In the genomic region with DNA sequence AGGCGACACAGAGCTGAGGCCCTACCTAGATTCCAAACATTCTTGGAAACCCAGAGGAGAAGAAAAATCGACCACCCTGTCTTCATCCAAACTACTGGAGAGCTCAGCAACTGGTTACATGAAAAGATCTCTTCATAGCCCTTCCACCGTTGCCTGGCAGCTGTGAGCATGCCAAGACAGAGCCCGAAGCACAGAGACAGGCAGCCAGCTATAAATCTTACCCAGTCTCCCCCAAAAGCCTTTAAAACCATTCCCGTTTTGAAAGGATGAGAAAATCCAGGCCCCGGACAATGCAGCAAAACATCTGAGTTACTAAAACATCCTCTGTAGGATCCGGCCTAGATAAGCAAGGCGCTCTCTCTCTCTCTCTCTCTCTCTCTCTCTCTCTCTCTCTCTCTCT, we compare ENCODE assay signal across 12 mouse cellular contexts.
DNase-seq lines count a peak whose midpoint lies in the region; ATAC-seq lines count a peak whose summit lies in the region.
"Had no signal": no experiment of that assay in that cellular context is flagged by ENCODE, and none has a peak within 500 bp of the region (broad histone marks: within the 10 kb centered on the region; RNA-seq: fewer than 3 reads in every experiment).

No protein-coding gene starts in this region.

- 11% methylated on average over 7 of the region's 8 CpGs for WGBS in kidney, embryonic 14.5 days
- WGBS in forebrain, embryonic 13.5 days: 42% methylated on average over 8 of the region's 8 CpGs
- WGBS in neural tube, embryonic 11.5 days: 8% methylated on average over 8 of the region's 8 CpGs
- WGBS in midbrain, embryonic 14.5 days: 37% methylated on average over 8 of the region's 8 CpGs

- peaks cover 50% of the 10 kb centered on the region for H3K4me1 ChIP-seq in kidney, embryonic 14.5 days (ENCODE audit: control insufficient read depth, insufficient read depth, low read length)
- H3K4me1 ChIP-seq in forebrain, embryonic 13.5 days: peaks cover 79% of the 10 kb centered on the region
- peaks cover 40% of the 10 kb centered on the region for H3K4me1 ChIP-seq in neural tube, embryonic 11.5 days (ENCODE audit: control insufficient read depth, insufficient read depth, low read length)
- H3K4me1 ChIP-seq in midbrain, embryonic 14.5 days (ENCODE audit: control insufficient read depth, insufficient read depth, low read length): peaks cover 31% of the 10 kb centered on the region

- peak overlapping the region; percentile 34; the same call in 1 of the 2 replicates for H3K9ac ChIP-seq in kidney, embryonic 14.5 days (ENCODE audit: low read depth, low read length)
- no peak overlapping the region for H3K9ac ChIP-seq in forebrain, embryonic 13.5 days
- no peak overlapping the region for H3K9ac ChIP-seq in neural tube, embryonic 11.5 days (ENCODE audit: low read length)
- H3K9ac ChIP-seq in midbrain, embryonic 14.5 days (replicated peaks; ENCODE audit: low read length): no peak overlapping the region

- H3K27ac ChIP-seq in kidney, embryonic 14.5 days (ENCODE audit: low read depth, low read length): peak overlapping the region; percentile 65
- peak overlapping the region; percentile 35; the same call in 1 of the 2 replicates for H3K27ac ChIP-seq in forebrain, embryonic 13.5 days
- H3K27ac ChIP-seq in neural tube, embryonic 11.5 days (ENCODE audit: low read depth, low read length): peak overlapping the region; percentile 61; the same call in 1 of the 2 replicates
- no peak overlapping the region; the same call in 1 of the 2 replicates for H3K27ac ChIP-seq in midbrain, embryonic 14.5 days (replicated peaks; ENCODE audit: low read depth, low read length)

- no peak overlapping the region for H3K4me2 ChIP-seq in kidney, embryonic 14.5 days (replicated peaks; ENCODE audit: low read depth, low read length)
- H3K4me2 ChIP-seq in forebrain, embryonic 13.5 days: no peak overlapping the region
- no peak overlapping the region for H3K4me2 ChIP-seq in neural tube, embryonic 11.5 days (ENCODE audit: low read depth)
- H3K4me2 ChIP-seq in midbrain, embryonic 14.5 days (ENCODE audit: low read length): no peak overlapping the region

- H3K9me3 ChIP-seq in kidney, embryonic 14.5 days (ENCODE audit: control insufficient read depth, low read length): no peaks in the 10 kb centered on the region
- H3K9me3 ChIP-seq in forebrain, embryonic 13.5 days (replicated peaks): no peaks in the 10 kb centered on the region
- no peaks in the 10 kb centered on the region for H3K9me3 ChIP-seq in neural tube, embryonic 11.5 days (ENCODE audit: control insufficient read depth, low read length)
- no peaks in the 10 kb centered on the region for H3K9me3 ChIP-seq in midbrain, embryonic 14.5 days (ENCODE audit: control insufficient read depth, low read length)

- H3K36me3 ChIP-seq in kidney, embryonic 14.5 days (ENCODE audit: control insufficient read depth, insufficient read depth, low read length): peaks cover 10% of the 10 kb centered on the region; the same call in 1 of the 2 replicates
- H3K36me3 ChIP-seq in forebrain, embryonic 13.5 days (ENCODE audit: poor library complexity, severe bottlenecking): peaks cover 10% of the 10 kb centered on the region
- H3K36me3 ChIP-seq in neural tube, embryonic 11.5 days (ENCODE audit: control insufficient read depth, insufficient read depth, low read length): 0 out of 2 replicates have a peak, but pooled peaks cover 4% of the 10 kb centered on the region
- peaks cover 9% of the 10 kb centered on the region for H3K36me3 ChIP-seq in midbrain, embryonic 14.5 days (ENCODE audit: control insufficient read depth, insufficient read depth, low read length)

- H3K27me3 ChIP-seq in kidney, embryonic 14.5 days (ENCODE audit: control insufficient read depth, insufficient read depth, low read length): no peaks in the 10 kb centered on the region
- H3K27me3 ChIP-seq in forebrain, embryonic 13.5 days: no peaks in the 10 kb centered on the region
- H3K27me3 ChIP-seq in neural tube, embryonic 11.5 days (ENCODE audit: control insufficient read depth, insufficient read depth, low read length): no peaks in the 10 kb centered on the region
- H3K27me3 ChIP-seq in midbrain, embryonic 14.5 days (ENCODE audit: control insufficient read depth, insufficient read depth, low read length): no peaks in the 10 kb centered on the region

- no peak for ATAC-seq in kidney, embryonic 14.5 days (ENCODE audit: low FRiP score, low TSS enrichment)
- no peak for ATAC-seq in forebrain, embryonic 13.5 days
- ATAC-seq in neural tube, embryonic 11.5 days (ENCODE audit: insufficient read depth, low FRiP score, low TSS enrichment): peak; percentile 76; the same call in 1 of the 2 replicates
- no peak for ATAC-seq in midbrain, embryonic 14.5 days (ENCODE audit: low FRiP score, low TSS enrichment)
- ATAC-seq: lung, postnatal 0 days had no signal

- H3K4me3 ChIP-seq in kidney, embryonic 14.5 days (ENCODE audit: low read length): no peak overlapping the region
- no peak overlapping the region for H3K4me3 ChIP-seq in forebrain, embryonic 13.5 days
- no peak overlapping the region for H3K4me3 ChIP-seq in neural tube, embryonic 11.5 days (ENCODE audit: low read depth, low read length)
- H3K4me3 ChIP-seq in midbrain, embryonic 14.5 days (replicated peaks; ENCODE audit: low read depth, low read length): no peak overlapping the region

- DNase-seq in kidney, adult 11 months: no peak
- DNase-seq in R1 (ENCODE audit: low read depth, low spot score): peak; percentile 92
- peak; percentile 55 for DNase-seq in neural tube, embryonic 11.5 days (ENCODE audit: low spot score)
- DNase-seq in cerebellum, postnatal 25 days: no peak
- DNase-seq in gastrocnemius, adult 18-20 months (ENCODE audit: low spot score): no peak
- no peak for DNase-seq in midbrain, embryonic 14.5 days
- DNase-seq: cerebellum, postnatal 36 days; kidney, postnatal 10 days; right cerebral cortex, postnatal 25 days had no signal

Comparison
In these comparisons a context has a peak if more than half of its experiments do, and no peak if none do; other contexts are left out.
1. DNase-seq: peak in R1 (single experiment) and neural tube, embryonic 11.5 days (single experiment); none in kidney, adult 11 months (single experiment), cerebellum, postnatal 25 days (0 of 2), gastrocnemius, adult 18-20 months (single experiment) and midbrain, embryonic 14.5 days (single experiment).